Mouse (Mus musculus) CH12.LX (cell line): ENCODE results near the gene Hes1. TPM values are rescaled to one million over a fixed set of nuclear protein-coding genes. Genes with fewer than 3 reads are reported as not detected.

Experiments
- DNase-seq: peaks from one replicate; pipeline ENCODE4 v3.0.0-alpha.2; 2013; ENCODE audit errors: extremely low read depth
- H3K27ac ChIP-seq: 2 replicates; pipeline ENCODE4 v1.5.1; 2012; ENCODE audit warnings: low read depth, mild to moderate bottlenecking, control low read depth, moderate library complexity; ENCODE audit not compliant: insufficient read depth
- H3K27me3 ChIP-seq: replicated peaks from 2 replicates; pipeline ENCODE3; 2012; ENCODE audit warnings: inconsistent platforms
- H3K36me3 ChIP-seq, 2 experiments: replicated peaks in 1 of 2; 2 replicates each; pipeline versions ENCODE3 to v1.6.1; 2012; ENCODE audit warnings: inconsistent platforms in 1 of 2, low read length in 1 of 2, mild to moderate bottlenecking in 1 of 2, mixed read lengths in 1 of 2, moderate library complexity in 1 of 2; ENCODE audit not compliant: control insufficient read depth in 1 of 2, insufficient read depth in 1 of 2
- H3K4me1 ChIP-seq, 2 experiments: 2 replicates each; pipeline ENCODE4 v1.6.1; 2012; ENCODE audit warnings: inconsistent platforms in 1 of 2, moderate library complexity in 1 of 2; ENCODE audit not compliant: insufficient read depth in 2 of 2, control insufficient read depth in 1 of 2
- H3K4me2 ChIP-seq: 2 replicates; pipeline ENCODE4 v1.6.1; 2012; ENCODE audit warnings: low read depth, mild to moderate bottlenecking, control low read depth; ENCODE audit not compliant: poor library complexity, insufficient read depth, severe bottlenecking
- H3K4me3 ChIP-seq, 3 experiments: fragments of 150-350 bp in 1 of 3; sonication (generic) in 1 of 3; replicated peaks in 1 of 3; 2 replicates each; pipeline versions ENCODE3 to v1.5.1; 2011 to 2012; ENCODE audit warnings: low read depth in 2 of 3, low read length in 2 of 3, mild to moderate bottlenecking in 2 of 3, moderate library complexity in 2 of 3, control low read depth in 1 of 3, improper control_type of control experiment in 1 of 3, inconsistent platforms in 1 of 3, mixed read lengths in 1 of 3; ENCODE audit not compliant: poor library complexity in 1 of 3
- H3K79me2 ChIP-seq: replicated peaks from 2 replicates; pipeline ENCODE4 v1.6.1; 2012; ENCODE audit warnings: mild to moderate bottlenecking, moderate library complexity; ENCODE audit not compliant: control insufficient read depth, poor library complexity, insufficient read depth, severe bottlenecking; ENCODE audit errors: extremely low read depth
- H3K9ac ChIP-seq: 2 replicates; pipeline ENCODE4 v1.6.1; 2012; ENCODE audit warnings: low read depth, mild to moderate bottlenecking, control low read depth, moderate library complexity; ENCODE audit not compliant: insufficient read depth
- H3K9me3 ChIP-seq: replicated peaks from 2 replicates; pipeline ENCODE3; 2012; ENCODE audit warnings: low read length, inconsistent platforms, mixed read lengths
- BHLHE40 ChIP-seq: IDR thresholded peaks from 2 replicates; pipeline ENCODE4 v1.6.1; 2011; ENCODE audit warnings: mild to moderate bottlenecking, low read depth, low read length, improper control_type of control experiment
- CHD1 ChIP-seq: IDR thresholded peaks from 2 replicates; pipeline ENCODE4 v1.6.1; 2012; ENCODE audit warnings: low read depth, low read length, improper control_type of control experiment, inconsistent platforms
- CHD2 ChIP-seq: IDR thresholded peaks from 2 replicates; pipeline ENCODE4 v1.6.1; 2011; ENCODE audit warnings: low read length, improper control_type of control experiment
- CTCF ChIP-seq, 2 experiments: IDR thresholded peaks in 1 of 2; conservative IDR thresholded peaks in 1 of 2; 2 replicates each; pipeline ENCODE4 v1.5.1; 2011 to 2012; ENCODE audit warnings: low read depth in 2 of 2, low read length in 2 of 2, improper control_type of control experiment in 1 of 2, inconsistent platforms in 1 of 2, mild to moderate bottlenecking in 1 of 2, moderate library complexity in 1 of 2
- E2F4 ChIP-seq: IDR thresholded peaks from 2 replicates; pipeline ENCODE4 v1.6.1; 2011; ENCODE audit warnings: low read depth, low read length, improper control_type of control experiment; ENCODE audit not compliant: insufficient replicate concordance
- ELF1 ChIP-seq: IDR thresholded peaks from 2 replicates; pipeline ENCODE4 v1.6.1; 2014; ENCODE audit warnings: low read depth, mild to moderate bottlenecking, inconsistent platforms, low read length, improper control_type of control experiment
- EP300 ChIP-seq: IDR thresholded peaks from 2 replicates; pipeline ENCODE4 v1.6.1; 2011; ENCODE audit warnings: low read length, improper control_type of control experiment
- ETS1 ChIP-seq: conservative IDR thresholded peaks from 2 replicates; pipeline ENCODE4 v1.6.1; 2012; ENCODE audit warnings: low read depth, mild to moderate bottlenecking, inconsistent platforms, low read length, improper control_type of control experiment, moderate library complexity
- GABPA ChIP-seq: IDR thresholded peaks from 2 replicates; pipeline ENCODE4 v1.6.1; 2012; ENCODE audit warnings: low read depth, low read length, improper control_type of control experiment, inconsistent platforms; ENCODE audit not compliant: insufficient replicate concordance
- HCFC1 ChIP-seq: IDR thresholded peaks from 2 replicates; pipeline ENCODE4 v1.6.1; 2012; ENCODE audit warnings: low read depth, mild to moderate bottlenecking, inconsistent platforms, low read length, improper control_type of control experiment
- IRF4 ChIP-seq: IDR thresholded peaks from 2 replicates; pipeline ENCODE4 v1.6.1; 2014; ENCODE audit warnings: low read depth, mild to moderate bottlenecking, inconsistent platforms, low read length, improper control_type of control experiment
- JUN ChIP-seq: IDR thresholded peaks from 2 replicates; pipeline ENCODE4 v1.6.1; 2011; ENCODE audit warnings: low read depth, mild to moderate bottlenecking, low read length, improper control_type of control experiment, moderate library complexity; ENCODE audit not compliant: insufficient read depth
- JUND ChIP-seq: conservative IDR thresholded peaks from 2 replicates; pipeline ENCODE4 v1.6.1; 2011; ENCODE audit warnings: low read depth, low read length, improper control_type of control experiment
- KAT2A ChIP-seq: IDR thresholded peaks from 2 replicates; pipeline ENCODE4 v1.6.1; 2012; ENCODE audit warnings: low read length, improper control_type of control experiment, inconsistent platforms; ENCODE audit not compliant: insufficient replicate concordance
- MAFK ChIP-seq: IDR thresholded peaks from 2 replicates; pipeline ENCODE4 v1.6.1; 2011; ENCODE audit warnings: low read length, improper control_type of control experiment; ENCODE audit not compliant: insufficient replicate concordance
- MAX ChIP-seq: IDR thresholded peaks from 2 replicates; pipeline ENCODE4 v1.6.1; 2011; ENCODE audit warnings: low read length, improper control_type of control experiment
- MAZ ChIP-seq: IDR thresholded peaks from 2 replicates; pipeline ENCODE4 v1.6.1; 2012; ENCODE audit warnings: low read depth, mild to moderate bottlenecking, inconsistent platforms, low read length, improper control_type of control experiment, moderate library complexity
- MEF2A ChIP-seq: IDR thresholded peaks from 2 replicates; pipeline ENCODE4 v1.6.1; 2014; ENCODE audit warnings: low read depth, mild to moderate bottlenecking, inconsistent platforms, low read length, improper control_type of control experiment, borderline replicate concordance
- MXI1 ChIP-seq: IDR thresholded peaks from 2 replicates; pipeline ENCODE4 v1.6.1; 2011; ENCODE audit warnings: mild to moderate bottlenecking, low read depth, low read length, improper control_type of control experiment
- MYC ChIP-seq: IDR thresholded peaks from 2 replicates; pipeline ENCODE4 v1.6.1; 2011; ENCODE audit warnings: low read depth, mild to moderate bottlenecking, improper control_type of control experiment, low read length
- NELFE ChIP-seq: IDR thresholded peaks from 2 replicates; pipeline ENCODE4 v1.6.1; 2011; ENCODE audit warnings: low read depth, low read length, improper control_type of control experiment
- NRF1 ChIP-seq: IDR thresholded peaks from 2 replicates; pipeline ENCODE4 v1.6.1; 2014; ENCODE audit warnings: low read depth, mild to moderate bottlenecking, inconsistent platforms, low read length, improper control_type of control experiment, moderate library complexity
- PAX5 ChIP-seq: IDR thresholded peaks from 2 replicates; pipeline ENCODE4 v1.6.1; 2012; ENCODE audit warnings: low read length, inconsistent platforms, mixed read lengths
- POLR2A ChIP-seq: IDR thresholded peaks from 2 replicates; pipeline ENCODE4 v1.6.1; 2011; ENCODE audit warnings: low read depth, mild to moderate bottlenecking, improper control_type of control experiment, low read length
- POLR2AphosphoS2 ChIP-seq: IDR thresholded peaks from 2 replicates; pipeline ENCODE4 v1.6.1; 2011; ENCODE audit warnings: low read depth, low read length, improper control_type of control experiment
- RAD21 ChIP-seq: IDR thresholded peaks from 2 replicates; pipeline ENCODE4 v1.6.1; 2011; ENCODE audit warnings: low read depth, mild to moderate bottlenecking, low read length, improper control_type of control experiment, moderate library complexity
- RCOR1 ChIP-seq: conservative IDR thresholded peaks from 2 replicates; pipeline ENCODE4 v1.6.1; 2012; ENCODE audit warnings: low read depth, mild to moderate bottlenecking, inconsistent platforms, low read length, improper control_type of control experiment
- SIN3A ChIP-seq: IDR thresholded peaks from 2 replicates; pipeline ENCODE4 v1.6.1; 2012; ENCODE audit warnings: low read length, improper control_type of control experiment, inconsistent platforms
- SMC3 ChIP-seq: IDR thresholded peaks from 2 replicates; pipeline ENCODE4 v1.6.1; 2011; ENCODE audit warnings: low read depth, low read length, improper control_type of control experiment
- TBP ChIP-seq: conservative IDR thresholded peaks from 2 replicates; pipeline ENCODE4 v1.6.1; 2011; ENCODE audit warnings: low read depth, low read length, improper control_type of control experiment
- TCF12 ChIP-seq: IDR thresholded peaks from 2 replicates; pipeline ENCODE4 v1.6.1; 2014; ENCODE audit warnings: low read depth, mild to moderate bottlenecking, inconsistent platforms, low read length, improper control_type of control experiment
- UBTF ChIP-seq: IDR thresholded peaks from 2 replicates; pipeline ENCODE4 v1.6.1; 2012; ENCODE audit warnings: low read depth, mild to moderate bottlenecking, inconsistent platforms, low read length, improper control_type of control experiment, moderate library complexity
- USF1 ChIP-seq: IDR thresholded peaks from 2 replicates; pipeline ENCODE4 v1.6.1; 2014; ENCODE audit warnings: low read depth, mild to moderate bottlenecking, inconsistent platforms, low read length, improper control_type of control experiment
- USF2 ChIP-seq: conservative IDR thresholded peaks from 2 replicates; pipeline ENCODE4 v1.6.1; 2011; ENCODE audit warnings: low read depth, low read length, improper control_type of control experiment
- ZC3H11A ChIP-seq: IDR thresholded peaks from 2 replicates; pipeline ENCODE4 v1.6.1; 2012; ENCODE audit warnings: low read depth, mild to moderate bottlenecking, inconsistent platforms, low read length, improper control_type of control experiment
- ZKSCAN1 ChIP-seq: IDR thresholded peaks from 2 replicates; pipeline ENCODE4 v1.6.1; 2012; ENCODE audit warnings: low read depth, inconsistent platforms, low read length, improper control_type of control experiment, borderline replicate concordance
- ZMIZ1 ChIP-seq: IDR thresholded peaks from 2 replicates; pipeline ENCODE4 v1.6.1; 2012; ENCODE audit warnings: low read depth, mild to moderate bottlenecking, inconsistent platforms, low read length, improper control_type of control experiment
- ZNF384 ChIP-seq: IDR thresholded peaks from 2 replicates; pipeline ENCODE4 v1.6.1; 2012; ENCODE audit warnings: low read depth, low read length, improper control_type of control experiment, inconsistent platforms
- dilution Hi-C: fragments of 300-500 bp; cut with MboI; formaldehyde crosslinking; loops from 2 replicates; pipeline ENCODE4 v1.14.3; 2020; ENCODE audit warnings: low sequenced_read_pairs; ENCODE audit not compliant: extremely low pct_unique_long_range_greater_than_20kb, extremely low pct_ligation_motif_present
- in situ Hi-C: fragments of 300-500 bp; cut with MboI; formaldehyde crosslinking; loops from 3 replicates; pipeline ENCODE4 v1.14.3; 2019; ENCODE audit warnings: low sequenced_read_pairs, low pct_ligation_motif_present, low pct_unique_long_range_greater_than_20kb, mixed read lengths
- polyA plus RNA-seq: library from polyadenylated mRNA; unstranded; fragments of >175 nt; gene quantifications from 2 replicates; pipeline ENCODE4 v1.2.1, GENCODE M21; 2012; ENCODE audit warnings: low read depth; ENCODE audit not compliant: insufficient read length
- total RNA-seq, 2 experiments: library from RNA; depleted of rRNA; stranded (reverse); fragments of 300-350 nt in 1 of 2; fragments of >200 nt in 1 of 2; gene quantifications; 2 replicates each; pipeline ENCODE4 v1.2.3; 2012 to 2014

Gene Hes1
- total and polyA plus RNA-seq, 3 experiments = 1.4 to 3.6 (median 1.6) TPM

- Histone ChIP-seq H3K79me2 (no peaks in the 10 kb centered on the region), H3K4me3 (peak overlapping the region; percentile 7 to 69 (median 40)), H3K4me1 (peaks cover 3 to 66% of the 10 kb centered on the region in 2 experiments; a peak in 3 of 4 replicates), H3K27me3 (peaks cover 81% of the 10 kb centered on the region), H3K9me3 (no peaks in the 10 kb centered on the region), H3K4me2 (peak overlapping the region; percentile 96), H3K9ac (peak overlapping the region; percentile 38; the same call in 1 of the 2 replicates), H3K27ac (peak overlapping the region; percentile 64), H3K36me3 (no peaks in the 10 kb centered on the region)
- DNase-seq = peak; percentile 87
- dilution Hi-C loops = no loop called here
- TF ChIP-seq NRF1 (peak; percentile 81), CTCF (conservative IDR thresholded peaks at IDR 0.05 in 1 of 2, IDR thresholded peaks at IDR 0.05 in 1 of 2; ENCODE audit: low read depth in 2 of 2, low read length in 2 of 2) (peak in 1 of 2 experiments; percentile 94; a peak in 2 of 4 replicates), KAT2A (no peak), POLR2A (peak; percentile 72), MAFK (no peak), HCFC1 (no peak), SIN3A (peak; percentile 93), TBP (no peak), ZC3H11A (peak; percentile 68), BHLHE40 (peak; percentile 98), UBTF (peak; percentile 94; the same call in 1 of the 2 replicates), PAX5 (no peak), MYC (peak; percentile 91), USF1 (peak; percentile 67), ETS1 (peak; percentile 87), JUN (no peak), IRF4 (peak; percentile 70; the same call in 1 of the 2 replicates), GABPA (no peak), USF2 (no peak), MAX (peak; percentile 94), SMC3 (peak; percentile 95), RAD21 (peak; percentile 88), CHD1 (no peak), EP300 (no peak), NELFE (peak; percentile 59; the same call in 1 of the 2 replicates), ZNF384 (no peak), RCOR1 (peak; percentile 88), MEF2A (peak; percentile 53), JUND (no peak), TCF12 (peak; percentile 92), ZKSCAN1 (no peak), POLR2AphosphoS2 (no peak), ELF1 (peak; percentile 65; the same call in 1 of the 2 replicates), E2F4 (0 out of 2 replicates have a peak, but pooled peaks have one; percentile 44), CHD2 (peak; percentile 14; the same call in 1 of the 2 replicates), MAZ (0 out of 2 replicates have a peak, but pooled peaks have one; percentile 65), MXI1 (peak; percentile 97), ZMIZ1 (peak; percentile 58; the same call in 1 of the 2 replicates)
- in situ Hi-C loops = loop anchor here (5.0 to 10.0 kb wide), 4 partner anchors 40 to 340 kb away; no protein-coding TSS in a partner anchor
Observed at GRCm38 (mm10) chr16:30066852-30067301, 2.7 kb downstream of the Hes1 start.
